Mouse (Mus musculus) neural tube, embryonic 12.5 days (tissue): ENCODE results near the gene Cnot1. TPM values are rescaled to one million over a fixed set of nuclear protein-coding genes. Genes with fewer than 3 reads are reported as not detected.

Experiments used
- ATAC-seq: fragments of 200-750 bp; cut with Nextera tagmentation; 2 replicates; pipeline ENCODE4 v1.8.0; 2017; ENCODE audit warnings: low read depth, mild to moderate bottlenecking, moderate TSS enrichment, moderate library complexity; ENCODE audit not compliant: low FRiP score
- H3K27ac ChIP-seq: fragments of 300-500 bp; sonication (generic); 2 replicates; pipeline ENCODE4 v1.5.1; 2016
- H3K27me3 ChIP-seq: fragments of 300-500 bp; sonication (generic); replicated peaks from 2 replicates; pipeline ENCODE4 v1.6.1; 2016; ENCODE audit warnings: mild to moderate bottlenecking
- H3K36me3 ChIP-seq: fragments of 300-500 bp; sonication (generic); 2 replicates; pipeline ENCODE4 v1.6.1; 2016; ENCODE audit warnings: mild to moderate bottlenecking
- H3K4me1 ChIP-seq: fragments of 300-500 bp; sonication (generic); 2 replicates; pipeline ENCODE4 v1.6.1; 2016
- H3K4me2 ChIP-seq: fragments of 300-500 bp; sonication (generic); replicated peaks from 2 replicates; pipeline ENCODE4 v1.6.1; 2016; ENCODE audit warnings: mild to moderate bottlenecking
- H3K4me3 ChIP-seq: fragments of 300-500 bp; sonication (generic); 2 replicates; pipeline ENCODE4 v1.5.1; 2016
- H3K9ac ChIP-seq: fragments of 300-500 bp; sonication (generic); 2 replicates; pipeline ENCODE4 v1.6.1; 2016; ENCODE audit warnings: mild to moderate bottlenecking
- H3K9me3 ChIP-seq: fragments of 300-500 bp; sonication (generic); 2 replicates; pipeline ENCODE4 v1.6.1; 2016; ENCODE audit warnings: mild to moderate bottlenecking
- WGBS: fragments of 180-500 bp; shearing (Covaris S2); methylation state at CpG from one replicate; pipeline ENCODE4 v1.1.7; 2016; 5-methylcytosine and 5-hydroxymethylcytosine counted together
- polyA plus RNA-seq: library from polyadenylated mRNA; unstranded; fragments of >200 nt; fragmentation: Nextera tagmentation; extraction: Ambion mirVana; gene quantifications from 2 replicates; pipeline ENCODE4 v1.2.1, GENCODE M21; 2016

Cnot1 gene
- polyA plus RNA-seq = 67.5 and 73.7 TPM in 2 replicates

DNA sequence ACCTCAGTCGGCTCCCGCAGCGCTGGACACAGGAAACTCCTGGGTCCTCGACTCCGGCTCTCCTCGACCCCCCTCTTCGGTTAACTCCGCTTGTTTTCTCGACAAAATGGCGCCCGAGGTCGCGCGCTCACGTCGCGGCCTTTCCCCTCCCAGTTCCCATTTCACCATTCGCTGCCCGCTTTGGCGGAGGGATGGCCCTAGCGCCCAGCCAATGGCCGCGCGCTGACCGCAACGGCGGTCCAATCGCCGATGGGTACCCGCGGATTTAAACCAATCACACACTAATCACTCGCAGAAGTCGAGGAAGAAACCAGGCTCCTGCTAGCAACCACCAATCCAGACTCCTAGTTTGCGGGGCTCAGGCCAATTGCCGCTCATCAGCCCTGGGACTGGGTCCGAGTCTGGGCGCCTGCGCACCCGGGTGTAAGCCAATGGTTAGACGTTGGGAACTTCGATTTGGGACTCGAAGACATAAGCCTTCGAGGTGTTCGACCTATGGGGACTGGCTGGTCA, at the start of gene Cnot1:
Gene Cnot1 (minus strand): TSS at position 134 of the 513 bp plus-strand sequence.
- under 1% methylated on average over 44 of the region's 44 CpGs for WGBS
- no peaks in the 10 kb centered on the region for H3K9me3 ChIP-seq
- peak; percentile 98 for ATAC-seq
- peak within 1 kb of the TSS; percentile 76 for H3K27ac ChIP-seq
- H3K27me3 ChIP-seq = no peaks in the 10 kb centered on the region
- peak within 1 kb of the TSS; percentile 99 for H3K4me3 ChIP-seq
- H3K4me1 ChIP-seq = peaks cover 20% of the 10 kb centered on the region
- no peaks in the 10 kb centered on the region; the same call in 1 of the 2 replicates for H3K36me3 ChIP-seq
- peak within 1 kb of the TSS; percentile 93 for H3K4me2 ChIP-seq
- H3K9ac ChIP-seq = peak within 1 kb of the TSS; percentile 98

DNA sequence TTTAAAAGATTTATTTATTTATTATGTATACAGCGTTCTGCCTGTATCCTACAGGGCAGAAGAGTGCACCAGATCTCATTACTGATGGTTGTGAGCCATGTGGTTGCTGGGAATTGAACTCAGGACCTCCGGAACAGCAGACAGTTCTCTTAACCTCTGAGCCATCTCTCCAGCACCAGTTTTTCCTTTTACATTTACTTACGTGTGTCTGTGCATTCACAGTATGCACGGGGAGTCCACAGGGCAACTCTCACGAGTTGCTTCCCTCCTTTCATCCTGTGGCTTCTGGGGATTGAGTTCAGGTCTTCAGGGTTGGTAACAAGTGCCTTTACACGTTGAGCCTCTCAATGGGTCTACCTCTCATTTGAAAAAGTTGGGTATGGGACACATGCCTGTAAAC, 46.9 kb upstream of the Cnot1 start:
- Histone ChIP-seq H3K4me1 (peaks cover 11% of the 10 kb centered on the region), H3K4me2 (no peak overlapping the region)

DNA sequence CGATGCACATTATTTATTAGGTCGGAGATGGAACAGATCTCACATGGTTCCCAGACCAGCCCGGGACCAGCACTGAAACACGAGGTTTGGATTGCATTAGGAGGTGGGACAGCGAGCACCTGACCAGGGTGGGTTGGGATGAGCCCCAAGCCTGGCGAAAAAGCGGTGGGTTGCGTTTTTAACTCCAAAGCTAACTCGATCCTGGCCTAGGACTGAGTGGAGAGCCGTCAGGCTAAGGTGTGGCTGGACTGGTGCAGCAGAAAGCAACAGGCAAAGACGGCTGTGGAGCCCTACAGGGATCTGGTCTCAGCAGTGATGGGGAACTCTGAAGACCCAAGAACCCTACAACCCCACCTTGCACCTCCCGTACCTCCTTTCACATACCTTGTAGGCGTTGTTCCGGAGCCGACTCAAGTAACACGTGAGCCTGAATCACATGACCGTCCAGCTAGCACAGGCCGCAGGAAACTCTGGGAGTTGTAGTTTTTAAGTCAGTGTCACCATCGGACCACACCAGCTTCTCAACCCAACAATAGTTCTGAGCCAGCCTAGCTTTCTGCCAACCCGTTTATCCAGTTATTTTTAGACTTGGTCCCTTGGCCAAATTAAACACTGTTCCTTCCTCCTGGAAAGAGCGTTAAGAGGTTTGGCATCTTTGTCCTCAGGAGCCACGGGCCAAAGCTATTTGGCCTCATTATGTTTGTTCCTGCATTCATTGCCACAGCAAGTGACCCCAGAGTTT, 46.0 kb upstream of the Cnot1 start, which contains the start of gene Slc38a7:
Gene Slc38a7 (minus strand): TSS at position 438 of the 742 bp plus-strand sequence.
- ATAC-seq = peak; percentile 96
- Histone ChIP-seq H3K4me1 (peaks cover 11% of the 10 kb centered on the region), H3K9ac (peak within 1 kb of the TSS; percentile 64), H3K36me3 (peaks cover 3% of the 10 kb centered on the region), H3K27ac (no peak within 1 kb of the TSS), H3K27me3 (no peaks in the 10 kb centered on the region), H3K4me2 (peak within 1 kb of the TSS; percentile 81), H3K4me3 (peak within 1 kb of the TSS; percentile 71), H3K9me3 (no peaks in the 10 kb centered on the region)
- WGBS = 18% methylated on average over 22 of the region's 22 CpGs

More for the DNA sequence above, 46.9 kb upstream of the Cnot1 start:
- Histone ChIP-seq H3K36me3 (no peaks in the 10 kb centered on the region), H3K9ac (no peak overlapping the region), H3K27ac (no peak overlapping the region), H3K9me3 (no peaks in the 10 kb centered on the region), H3K27me3 (no peaks in the 10 kb centered on the region), H3K4me3 (no peak overlapping the region)
- no peak for ATAC-seq
- 87% methylated on average over 6 of the region's 6 CpGs for WGBS

DNA sequence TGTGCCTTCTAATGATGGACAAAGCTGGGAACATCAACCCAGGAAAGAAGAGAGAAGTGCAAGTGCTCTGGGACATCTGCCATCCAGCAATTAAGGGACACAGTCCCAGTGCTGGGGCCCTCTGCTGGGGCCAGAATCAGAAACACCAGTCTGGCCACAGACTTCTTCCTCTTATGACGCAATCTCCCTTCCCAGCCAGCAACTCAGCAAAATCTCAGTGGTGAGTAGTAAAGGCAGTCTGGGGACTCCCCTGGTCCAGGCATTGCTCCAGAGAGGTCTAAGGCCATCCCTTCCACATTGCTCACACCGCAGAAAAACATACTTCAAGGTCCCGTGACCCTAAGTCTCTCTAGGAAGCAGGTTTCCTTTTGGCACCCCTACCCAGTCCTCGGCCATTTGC, 45.0 kb upstream of the Cnot1 start:
- Histone ChIP-seq H3K36me3 (peaks cover 5% of the 10 kb centered on the region), H3K4me2 (peak overlapping the region; percentile 81), H3K9ac (no peak overlapping the region), H3K4me3 (no peak overlapping the region), H3K4me1 (peaks cover 11% of the 10 kb centered on the region), H3K27ac (no peak overlapping the region), H3K9me3 (no peaks in the 10 kb centered on the region), H3K27me3 (no peaks in the 10 kb centered on the region)
- ATAC-seq = no peak
- WGBS = 80% methylated on average over 4 of the region's 4 CpGs

GRCm38 (mm10) chr8:95850326-95850725, 43.1 kb upstream of the Cnot1 start:
- 95% methylated on average over 2 of the region's 2 CpGs for WGBS
- Histone ChIP-seq H3K4me2 (no peak overlapping the region), H3K36me3 (peaks cover 12% of the 10 kb centered on the region), H3K4me3 (no peak overlapping the region), H3K9ac (no peak overlapping the region), H3K4me1 (peaks cover 11% of the 10 kb centered on the region), H3K27me3 (no peaks in the 10 kb centered on the region), H3K9me3 (no peaks in the 10 kb centered on the region), H3K27ac (no peak overlapping the region)
- no peak for ATAC-seq

- ATAC-seq = no peak
- Histone ChIP-seq H3K4me3 (no peak overlapping the region), H3K27ac (no peak overlapping the region), H3K36me3 (peaks cover 26% of the 10 kb centered on the region), H3K27me3 (no peaks in the 10 kb centered on the region), H3K4me1 (peaks cover 11% of the 10 kb centered on the region), H3K9ac (no peak overlapping the region), H3K9me3 (no peaks in the 10 kb centered on the region), H3K4me2 (no peak overlapping the region)
- 94% methylated on average over 19 of the region's 19 CpGs for WGBS
Observed at GRCm38 (mm10) chr8:95848734-95849464, 41.6 kb upstream of the Cnot1 start.

DNA sequence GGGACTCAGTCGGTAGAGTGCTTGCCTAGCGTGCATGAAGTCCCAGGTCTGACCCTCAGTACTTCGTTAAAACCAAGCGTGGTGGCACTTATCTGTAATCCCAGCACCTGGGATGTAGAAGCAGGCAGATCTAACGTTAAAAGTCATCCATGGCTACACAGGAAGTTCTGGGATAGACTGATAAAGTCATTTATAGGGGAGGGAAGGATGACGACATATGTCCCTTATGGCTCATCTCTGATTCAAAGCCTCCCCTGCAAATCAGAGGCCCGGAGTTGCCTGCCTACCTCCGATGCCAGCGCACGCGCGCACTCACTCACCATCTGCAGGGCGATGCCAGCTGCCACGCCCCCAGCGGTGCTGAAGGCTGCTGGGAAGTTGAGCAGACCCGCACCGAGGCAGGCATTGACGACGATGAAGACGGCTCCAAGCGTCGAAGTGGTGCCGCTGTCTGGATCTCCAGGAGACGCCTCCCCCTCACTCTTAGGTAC, 40.8 kb upstream of the Cnot1 start:
- Histone ChIP-seq H3K4me1 (peaks cover 10% of the 10 kb centered on the region), H3K9ac (no peak overlapping the region), H3K4me3 (no peak overlapping the region), H3K27me3 (no peaks in the 10 kb centered on the region), H3K36me3 (peaks cover 34% of the 10 kb centered on the region), H3K9me3 (no peaks in the 10 kb centered on the region), H3K4me2 (no peak overlapping the region), H3K27ac (no peak overlapping the region)
- 81% methylated on average over 24 of the region's 24 CpGs for WGBS
- ATAC-seq = no peak

- no peak for ATAC-seq
- H3K4me3 ChIP-seq = no peak overlapping the region
- H3K36me3 ChIP-seq = peaks cover 53% of the 10 kb centered on the region
- no peaks in the 10 kb centered on the region for H3K4me1 ChIP-seq
- H3K9ac ChIP-seq = no peak overlapping the region
- no peak overlapping the region for H3K4me2 ChIP-seq
- no peaks in the 10 kb centered on the region for H3K27me3 ChIP-seq
- WGBS = 95% methylated on average over 7 of the region's 7 CpGs
- H3K9me3 ChIP-seq = no peaks in the 10 kb centered on the region
- H3K27ac ChIP-seq = no peak overlapping the region
Observed at GRCm38 (mm10) chr8:95845026-95845425, 37.8 kb upstream of the Cnot1 start.

DNA sequence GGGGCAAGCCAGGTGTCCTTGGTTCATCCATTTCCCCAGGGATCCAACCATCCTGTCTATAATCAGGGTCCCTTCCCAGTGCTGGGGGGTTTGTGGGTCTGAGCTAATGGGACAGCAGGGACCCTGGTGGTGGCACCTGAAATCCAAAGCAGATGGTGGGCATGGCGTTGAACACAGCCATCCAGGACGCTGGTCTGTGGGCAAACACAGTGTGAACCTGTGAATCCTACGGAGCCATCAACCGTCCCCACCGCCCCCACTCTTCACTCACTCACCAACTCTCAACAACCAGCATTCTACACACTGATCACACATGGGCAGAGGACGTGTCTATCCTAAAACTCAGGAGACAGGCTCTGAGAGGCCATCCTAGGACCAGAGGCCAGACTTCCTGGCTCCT, 36.7 kb upstream of the Cnot1 start:
- 92% methylated on average over 6 of the region's 6 CpGs for WGBS
- H3K4me1 ChIP-seq = no peaks in the 10 kb centered on the region
- no peaks in the 10 kb centered on the region for H3K27me3 ChIP-seq
- no peak overlapping the region for H3K4me3 ChIP-seq
- no peak overlapping the region for H3K27ac ChIP-seq
- no peak overlapping the region for H3K9ac ChIP-seq
- no peak for ATAC-seq
- no peaks in the 10 kb centered on the region for H3K9me3 ChIP-seq
- no peak overlapping the region for H3K4me2 ChIP-seq
- H3K36me3 ChIP-seq = peaks cover 58% of the 10 kb centered on the region

DNA sequence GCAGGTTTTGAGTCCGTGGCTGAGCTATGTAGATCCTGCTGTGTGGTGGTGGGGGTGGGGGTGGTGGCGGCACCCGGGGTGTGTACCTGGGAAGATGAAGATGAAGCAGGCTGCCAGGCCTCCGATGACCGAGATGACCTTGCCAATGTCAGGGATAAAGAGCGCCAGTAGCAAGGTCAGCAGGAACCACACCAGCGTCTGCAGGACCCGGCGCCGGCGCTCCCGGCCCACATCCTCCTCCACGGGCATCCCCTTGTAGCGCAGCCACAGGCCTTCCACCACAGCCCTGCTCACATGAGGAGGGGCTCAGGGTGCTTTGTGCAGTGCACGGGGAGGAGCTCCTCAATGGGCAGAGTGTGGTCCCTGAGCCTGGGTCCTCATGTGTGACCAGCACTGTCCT, 34.2 kb upstream of the Cnot1 start:
- Histone ChIP-seq H3K27ac (no peak overlapping the region), H3K4me2 (no peak overlapping the region), H3K9ac (no peak overlapping the region), H3K4me3 (no peak overlapping the region), H3K36me3 (peaks cover 65% of the 10 kb centered on the region), H3K9me3 (no peaks in the 10 kb centered on the region), H3K27me3 (no peaks in the 10 kb centered on the region), H3K4me1 (no peaks in the 10 kb centered on the region)
- no peak for ATAC-seq
- 93% methylated on average over 15 of the region's 15 CpGs for WGBS

DNA sequence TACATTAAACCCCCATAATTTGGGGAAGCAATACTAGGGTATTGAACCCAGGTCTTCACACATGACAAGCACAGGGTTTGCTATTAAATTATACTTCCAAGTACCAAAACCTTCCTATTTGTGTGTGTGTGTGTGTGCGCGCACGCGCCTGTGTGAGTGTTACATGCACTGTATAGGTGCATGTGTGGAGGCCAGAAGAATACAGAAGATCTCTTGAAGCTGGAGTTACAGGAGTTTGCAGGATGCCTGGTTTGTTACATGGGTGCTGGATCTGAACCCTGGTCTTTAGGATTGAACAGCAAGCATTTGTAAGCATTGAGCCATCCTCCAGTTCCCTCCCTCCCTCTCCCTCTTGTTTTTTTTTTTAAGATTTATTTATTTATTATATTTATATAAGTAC, 32.0 kb upstream of the Cnot1 start:
- H3K9me3 ChIP-seq = no peaks in the 10 kb centered on the region
- WGBS = 98% methylated on average over 4 of the region's 4 CpGs
- ATAC-seq = no peak
- no peak overlapping the region for H3K4me3 ChIP-seq
- H3K4me1 ChIP-seq = no peaks in the 10 kb centered on the region
- no peak overlapping the region for H3K27ac ChIP-seq
- H3K36me3 ChIP-seq = peaks cover 52% of the 10 kb centered on the region
- no peak overlapping the region for H3K9ac ChIP-seq
- no peaks in the 10 kb centered on the region for H3K27me3 ChIP-seq
- no peak overlapping the region for H3K4me2 ChIP-seq

- Histone ChIP-seq H3K4me1 (peaks cover 9% of the 10 kb centered on the region), H3K27me3 (no peaks in the 10 kb centered on the region), H3K36me3 (peaks cover 34% of the 10 kb centered on the region), H3K4me3 (no peak overlapping the region), H3K9me3 (no peaks in the 10 kb centered on the region), H3K27ac (no peak overlapping the region), H3K4me2 (no peak overlapping the region), H3K9ac (no peak overlapping the region)
- no peak for ATAC-seq
- 92% methylated on average over 10 of the region's 10 CpGs for WGBS
Observed at GRCm38 (mm10) chr8:95837266-95837665, 30.0 kb upstream of the Cnot1 start.
